Mouse (Mus musculus) WW6 (cell line): ENCODE measurements around the gene Hoxb2.

Experiments used
- DNase-seq: peaks from one replicate; pipeline ENCODE4 v3.0.0-alpha.2; 2013; ENCODE audit warnings: low read depth, low spot score

Gene Hoxb2

GRCm38 (mm10) chr11:96399923-96400322 is 49.6 kb downstream of the Hoxb2 start:
- DNase-seq: no peak
